Comparison of ENCODE assay signal across 32 mouse cellular contexts in genomic region chr16:8691206-8691605, GRCm38 (mm10). TPM values are rescaled to one million over a fixed set of nuclear protein-coding genes. Genes with fewer than 3 reads are reported as not detected.
DNase-seq lines count a peak whose midpoint lies in the region; ATAC-seq and TF ChIP-seq lines count a peak whose summit lies in the region.
"Had no signal": no experiment of that assay in that cellular context is flagged by ENCODE, and none has a peak within 500 bp of the region (broad histone marks: within the 10 kb centered on the region; RNA-seq: fewer than 3 reads in every experiment).

No protein-coding gene starts in this region.

- TF ChIP-seq CTCF in liver, embryonic 14.5 days (IDR thresholded peaks at IDR 0.05; ENCODE audit: low read depth): no peak
- no peak for TF ChIP-seq CTCF in liver, postnatal 0 days (IDR thresholded peaks at IDR 0.05; ENCODE audit: low read depth)

- no peak overlapping the region for H3K4me2 ChIP-seq in liver, embryonic 14.5 days (ENCODE audit: low read depth)
- no peak overlapping the region for H3K4me2 ChIP-seq in liver, postnatal 0 days (ENCODE audit: low read depth, low read length)
- H3K4me2 ChIP-seq: embryonic facial prominence, embryonic 15.5 days; forebrain, embryonic 12.5 days; heart, embryonic 13.5 days; lung, embryonic 15.5 days; midbrain, embryonic 15.5 days had no signal

- no peak overlapping the region for H3K9ac ChIP-seq in liver, embryonic 14.5 days (replicated peaks)
- no peak overlapping the region for H3K9ac ChIP-seq in liver, postnatal 0 days (replicated peaks)
- H3K9ac ChIP-seq: embryonic facial prominence, embryonic 15.5 days; forebrain, embryonic 12.5 days; forebrain, postnatal 0 days; heart, embryonic 13.5 days; lung, embryonic 15.5 days; midbrain, embryonic 15.5 days had no signal

- DNase-seq in cerebellum, adult 9-10 months: peak; percentile 62
- DNase-seq in liver, embryonic 14.5 days (ENCODE audit: low read depth in 3 of 3, low spot score in 3 of 3): no peak
- no peak for DNase-seq in liver, postnatal 0 days
- DNase-seq in cerebellum, postnatal 25 days: peak; percentile 56 to 62
- no peak for DNase-seq in adrenal gland, postnatal 10 days
- DNase-seq in lung, adult 18-20 months: no peak
- DNase-seq: adrenal gland, postnatal 25 days; forebrain, postnatal 0 days; gastrocnemius, postnatal 10 days; heart, postnatal 10 days; kidney, adult 8-10 months; kidney, postnatal 4 days; layer of hippocampus, postnatal 36 days; left cerebral cortex, postnatal 4 days; thymus, adult 2 months; thymus, postnatal 36 days had no signal

- H3K4me1 ChIP-seq in liver, embryonic 14.5 days (replicated peaks; ENCODE audit: control insufficient read depth in 2 of 2, insufficient read depth in 2 of 2, low read length in 1 of 2): peaks cover 28 to 35% of the 10 kb centered on the region in 2 experiments
- H3K4me1 ChIP-seq in liver, postnatal 0 days (ENCODE audit: insufficient read depth): peaks cover 19% of the 10 kb centered on the region
- H3K4me1 ChIP-seq: embryonic facial prominence, embryonic 10.5 days; embryonic facial prominence, embryonic 15.5 days; forebrain, embryonic 12.5 days; lung, embryonic 15.5 days; midbrain, embryonic 10.5 days; midbrain, embryonic 15.5 days had no signal

- H3K4me3 ChIP-seq in liver, embryonic 14.5 days (ENCODE audit: insufficient read depth in 1 of 2, low read depth in 2 of 2, low read length in 2 of 2): no peak overlapping the region
- H3K4me3 ChIP-seq in liver, postnatal 0 days (ENCODE audit: low read depth, low read length): no peak overlapping the region
- H3K4me3 ChIP-seq: embryonic facial prominence, embryonic 10.5 days; embryonic facial prominence, embryonic 15.5 days; forebrain, embryonic 12.5 days; heart, embryonic 13.5 days; lung, embryonic 15.5 days; midbrain, embryonic 10.5 days; midbrain, embryonic 15.5 days had no signal

- H3K27ac ChIP-seq in liver, embryonic 14.5 days: peak overlapping the region; percentile 57
- H3K27ac ChIP-seq in liver, postnatal 0 days (ENCODE audit: low read depth): no peak overlapping the region
- H3K27ac ChIP-seq: embryonic facial prominence, embryonic 10.5 days; embryonic facial prominence, embryonic 15.5 days; forebrain, embryonic 12.5 days; heart, embryonic 13.5 days; kidney, postnatal 0 days; lung, embryonic 15.5 days; midbrain, embryonic 10.5 days; midbrain, embryonic 15.5 days had no signal

- peaks cover 89% of the 10 kb centered on the region for H3K36me3 ChIP-seq in liver, embryonic 14.5 days (replicated peaks; ENCODE audit: control insufficient read depth, insufficient read depth, low read depth)
- peaks cover 82% of the 10 kb centered on the region for H3K36me3 ChIP-seq in liver, postnatal 0 days (replicated peaks; ENCODE audit: insufficient read depth, low read length)

- H3K9me3 ChIP-seq in liver, embryonic 14.5 days (ENCODE audit: control insufficient read depth, low read length): no peaks in the 10 kb centered on the region
- no peaks in the 10 kb centered on the region for H3K9me3 ChIP-seq in liver, postnatal 0 days (ENCODE audit: low read length)
- H3K9me3 ChIP-seq: embryonic facial prominence, embryonic 10.5 days; embryonic facial prominence, embryonic 15.5 days; forebrain, embryonic 12.5 days; heart, embryonic 13.5 days; lung, embryonic 15.5 days; midbrain, embryonic 10.5 days; midbrain, embryonic 15.5 days had no signal

- no peak for TF ChIP-seq EP300 in liver, embryonic 14.5 days (IDR thresholded peaks at IDR 0.05; ENCODE audit: low read depth)
- TF ChIP-seq EP300 in liver, postnatal 0 days (IDR thresholded peaks at IDR 0.05; ENCODE audit: low read depth): no peak

- WGBS in liver, embryonic 14.5 days (ENCODE audit: insufficient replicate concordance): 87% methylated on average over 7 of the region's 7 CpGs
- 90% methylated on average over 7 of the region's 7 CpGs for WGBS in liver, postnatal 0 days (ENCODE audit: insufficient replicate concordance)

- H3K27me3 ChIP-seq in liver, embryonic 14.5 days (ENCODE audit: control insufficient read depth, insufficient read depth, low read length): no peaks in the 10 kb centered on the region
- H3K27me3 ChIP-seq in liver, postnatal 0 days (ENCODE audit: insufficient read depth, low read length): no peaks in the 10 kb centered on the region
- H3K27me3 ChIP-seq: embryonic facial prominence, embryonic 15.5 days; forebrain, embryonic 12.5 days; heart, embryonic 13.5 days; lung, embryonic 15.5 days; midbrain, embryonic 15.5 days had no signal

- no peak; the same call in 1 of the 2 replicates for ATAC-seq in cerebellum, adult (ENCODE audit: insufficient number of reproducible peaks, low FRiP score, low TSS enrichment)
- ATAC-seq in liver, embryonic 14.5 days (ENCODE audit: insufficient read depth): no peak
- no peak for ATAC-seq in liver, postnatal 0 days
- ATAC-seq: CD4-positive, CD25-positive, alpha-beta regulatory T cell, adult 4 months; forebrain, postnatal 0 days; intestine, embryonic 16.5 days; midbrain, embryonic 15.5 days had no signal

RNA-seq across cellular contexts. Expression of gene Gm5767, which starts 10.6 kb away (rescaled TPM):
- 0.07 TPM in 1 of 2 replicates, not detected in the other for polyA plus RNA-seq in liver, embryonic 14.5 days (2012; rRNA removed)
- not detected in 2 replicates for polyA plus RNA-seq in liver, embryonic 14.5 days (2014; fragmentation: Nextera tagmentation; extraction: Ambion mirVana)
- polyA plus RNA-seq in liver, postnatal 0 days (2015; fragmentation: Nextera tagmentation; extraction: Ambion mirVana): 0.43 TPM in 1 of 2 replicates, not detected in the other
- not detected for total RNA-seq in adrenal gland, postnatal 10 days (2021)
- total RNA-seq: adrenal gland, postnatal 25 days; forebrain, postnatal 0 days; gastrocnemius, postnatal 10 days; heart, adult 8-10 months; heart, postnatal 10 days; hematopoietic stem cell, adult 5-6 weeks; layer of hippocampus, postnatal 36 days; left cerebral cortex, postnatal 4 days; megakaryocyte progenitor cell, adult 5-6 weeks had no signal
- polyA plus RNA-seq: brain, embryonic 14.5 days; CD4-positive, CD25-positive, alpha-beta regulatory T cell, adult 4 months; embryonic facial prominence, embryonic 10.5 days; embryonic facial prominence, embryonic 15.5 days; forebrain, embryonic 12.5 days; forebrain, postnatal 0 days; heart, embryonic 13.5 days; intestine, embryonic 16.5 days; kidney, postnatal 0 days; lung, embryonic 15.5 days; midbrain, embryonic 10.5 days; neural tube, embryonic 11.5 days had no signal

RNA-seq across cellular contexts. Expression of gene Carhsp1, which starts 19.3 kb away (rescaled TPM):
- polyA plus RNA-seq in liver, embryonic 14.5 days (2012; rRNA removed): 31.2 and 38.7 TPM in 2 replicates
- 30.8 and 31.3 TPM in 2 replicates for polyA plus RNA-seq in liver, embryonic 14.5 days (2014; fragmentation: Nextera tagmentation; extraction: Ambion mirVana)
- 65.4 and 71.2 TPM in 2 replicates for polyA plus RNA-seq in liver, postnatal 0 days (2015; fragmentation: Nextera tagmentation; extraction: Ambion mirVana)
- 10 to 100 TPM; 76.8 to 85.6 TPM for total RNA-seq in adrenal gland, postnatal 10 days (2021)

RNA-seq across cellular contexts. Expression of gene Tmem186, which starts 53.7 kb away (rescaled TPM):
- polyA plus RNA-seq in liver, embryonic 14.5 days (2012; rRNA removed): 6.2 and 7.9 TPM in 2 replicates
- polyA plus RNA-seq in liver, embryonic 14.5 days (2014; fragmentation: Nextera tagmentation; extraction: Ambion mirVana): 6.3 and 6.5 TPM in 2 replicates
- polyA plus RNA-seq in liver, postnatal 0 days (2015; fragmentation: Nextera tagmentation; extraction: Ambion mirVana): 6.2 and 7.0 TPM in 2 replicates
- total RNA-seq in adrenal gland, postnatal 10 days (2021): 10 to 100 TPM; 19.0 to 22.4 TPM

RNA-seq across cellular contexts. Expression of gene Pmm2, which starts 53.7 kb away (rescaled TPM):
- polyA plus RNA-seq in liver, embryonic 14.5 days (2012; rRNA removed): 22.1 and 23.0 TPM in 2 replicates
- 25.4 and 25.5 TPM in 2 replicates for polyA plus RNA-seq in liver, embryonic 14.5 days (2014; fragmentation: Nextera tagmentation; extraction: Ambion mirVana)
- 37.2 and 38.0 TPM in 2 replicates for polyA plus RNA-seq in liver, postnatal 0 days (2015; fragmentation: Nextera tagmentation; extraction: Ambion mirVana)
- total RNA-seq in adrenal gland, postnatal 10 days (2021): 10 to 100 TPM; 56.9 to 74.1 TPM

Comparison
In these comparisons a context has a peak if more than half of its experiments do, and no peak if none do; other contexts are left out.
1. DNase-seq: peak in cerebellum, adult 9-10 months (single experiment) and cerebellum, postnatal 25 days (2 of 2); none in liver, embryonic 14.5 days (0 of 3), liver, postnatal 0 days (single experiment), adrenal gland, postnatal 10 days (single experiment) and lung, adult 18-20 months (0 of 2).